Mouse (Mus musculus) right cerebral cortex, postnatal 25 days (tissue): ENCODE measurements at regions not wholly inside any gene's neighbourhood (a gene's known extent, or its start where the extent isn't known, plus 50 kb on each side); places are given as distances from the start of the nearest gene placed in this dataset.

Experiments
- DNase-seq: peaks from one replicate; pipeline ENCODE4 v3.0.0; 2022

DNA sequence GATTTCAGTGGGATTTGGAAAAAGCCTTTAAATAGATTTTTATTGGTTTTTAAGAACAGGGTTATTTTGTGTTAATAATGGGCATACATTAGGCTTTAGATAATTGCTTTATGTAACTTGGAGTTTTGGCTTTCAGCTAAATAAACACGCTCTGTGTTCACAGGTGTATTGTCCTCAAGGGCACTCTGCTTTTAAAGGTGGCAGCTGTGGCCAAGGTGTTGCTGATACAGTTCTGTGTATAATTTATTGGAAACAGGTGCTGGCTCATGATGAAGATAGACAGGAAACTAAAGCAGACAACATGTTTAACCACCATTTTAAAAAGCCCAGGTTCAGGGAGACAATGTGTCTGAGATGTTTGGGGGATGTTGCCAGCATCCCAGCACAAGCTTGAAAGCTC, 242.3 kb upstream of the Lrtm1 start:
- DNase-seq, result no peak

GRCm38 (mm10) chr14:28777791-28778190, 240.2 kb upstream of the Lrtm1 start:
- no peak for DNase-seq

GRCm38 (mm10) chr14:28781660-28782059, 236.3 kb upstream of the Lrtm1 start:
- no peak for DNase-seq

- no peak for DNase-seq
Measured at GRCm38 (mm10) chr14:28784106-28784633, 233.8 kb upstream of the Lrtm1 start.

- no peak for DNase-seq
Measured at GRCm38 (mm10) chr14:28798290-28798689, 219.7 kb upstream of the Lrtm1 start.

GRCm38 (mm10) chr14:28801681-28802080, 216.3 kb upstream of the Lrtm1 start:
- no peak for DNase-seq

- no peak for DNase-seq
Measured at GRCm38 (mm10) chr14:28802126-28802525, 215.9 kb upstream of the Lrtm1 start.

DNA sequence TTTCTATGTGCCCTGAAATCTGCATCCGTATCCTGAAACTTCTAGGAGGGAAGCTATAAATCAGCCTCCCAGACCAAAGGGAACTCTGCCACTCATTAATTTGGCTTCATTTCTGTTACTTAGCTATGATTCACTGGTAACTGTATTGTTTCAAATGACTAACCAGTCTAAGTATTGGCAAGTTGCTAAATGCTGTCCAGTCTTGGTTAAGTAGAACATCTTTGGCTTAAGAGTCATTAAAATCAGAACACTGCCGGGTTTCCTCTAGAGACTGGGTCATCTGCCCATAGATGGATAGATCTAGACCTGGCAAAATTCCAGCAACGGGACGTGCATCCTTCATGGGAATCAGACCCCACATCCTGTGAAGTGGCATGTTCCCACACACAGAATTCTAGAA, 209.9 kb upstream of the Lrtm1 start:
- DNase-seq, result no peak

- no peak for DNase-seq
Measured at GRCm38 (mm10) chr14:28809355-28809754, 208.7 kb upstream of the Lrtm1 start.

DNA sequence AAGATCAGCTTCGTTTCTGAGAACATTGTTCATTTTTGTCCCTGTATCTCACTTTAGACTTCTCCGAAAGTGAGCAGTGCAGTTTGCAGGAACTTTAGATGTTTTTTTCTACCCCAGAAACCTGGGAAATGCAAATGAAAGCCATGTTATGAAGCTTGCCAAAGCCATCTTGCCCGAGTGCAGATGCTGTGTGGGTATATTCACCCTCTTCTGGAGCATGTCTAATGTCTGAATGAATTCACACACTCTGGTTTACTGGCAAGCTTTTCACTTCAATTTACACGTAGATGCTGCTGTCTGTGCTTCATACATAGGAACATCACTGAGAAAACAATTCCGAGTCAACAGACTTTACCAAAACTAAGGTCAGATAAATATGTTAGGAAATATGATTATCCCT, 197.0 kb upstream of the Lrtm1 start:
- DNase-seq, result peak; percentile 5

- no peak for DNase-seq
Measured at GRCm38 (mm10) chr14:28827186-28827585, 190.8 kb upstream of the Lrtm1 start.

DNA sequence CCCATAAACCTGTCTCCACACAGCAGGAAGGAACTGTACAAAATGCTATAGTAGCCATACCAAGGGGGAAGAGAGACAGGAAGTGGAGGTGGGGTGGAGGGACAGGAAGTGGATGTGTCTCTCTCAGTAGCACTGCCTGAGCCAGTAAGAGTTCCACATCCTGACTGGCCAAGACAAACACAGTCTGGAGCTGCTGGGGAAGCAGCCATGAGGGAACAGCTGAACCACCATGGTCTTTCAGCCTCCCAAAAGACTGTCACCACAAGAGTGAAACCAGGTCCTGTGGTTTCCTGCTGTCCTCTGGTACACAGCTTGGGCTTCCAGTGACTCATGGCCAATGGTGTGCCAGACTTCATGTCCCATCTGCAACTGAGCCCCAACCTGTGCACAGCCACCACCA, 180.9 kb upstream of the Lrtm1 start:
- DNase-seq, result no peak

- no peak for DNase-seq
Measured at GRCm38 (mm10) chr14:28848831-28849590, 169.0 kb upstream of the Lrtm1 start.
